Mouse (Mus musculus) left cerebral cortex, postnatal 25 days (tissue): ENCODE results near the gene Akap11. TPM values are rescaled to one million over a fixed set of nuclear protein-coding genes. Genes with fewer than 3 reads are reported as not detected.
"Not testable (repeated sequence)": the region's sequence is repeated elsewhere in the genome, so short reads cannot be mapped to it uniquely, and the experiment has no call there.

Experiments used
- DNase-seq, 2 experiments: peaks; one replicate each; pipeline ENCODE4 v3.0.0; 2022; ENCODE audit warnings: low spot score in 2 of 2, mixed read lengths in 1 of 2
- intact Hi-C: fragments of 180-260 bp; cut with DNase I; formaldehyde crosslinking; loops from one replicate; pipeline ENCODE4 v1.15.1; 2025
- total RNA-seq, 2 experiments: library from RNA; stranded (reverse); gene quantifications; 2 replicates each; pipeline ENCODE4 v1.2.3; 2021

Akap11 gene
- total RNA-seq: 100 to 1,000 TPM; 174 to 182 TPM

- peak; percentile 97 to 98 for DNase-seq
- intact Hi-C loops: no loop called here
Observed at GRCm38 (mm10) chr14:78536281-78537165, at the start of gene Akap11. Akap11 (minus strand) TSS chr14:78536808.

- intact Hi-C loops: no loop called here
Observed at GRCm38 (mm10) chr14:78584222-78584621, 47.6 kb upstream of the Akap11 start.

GRCm38 (mm10) chr14:78583168-78583567 lies 46.6 kb upstream of the Akap11 start:
- intact Hi-C loops: no loop called here
- DNase-seq: no peak

More at GRCm38 (mm10) chr14:78584222-78584621, 47.6 kb upstream of the Akap11 start:
- DNase-seq: peak; percentile 54 to 87

- no peak for DNase-seq
- intact Hi-C loops: no loop called here
Observed at GRCm38 (mm10) chr14:78575899-78576298, 39.3 kb upstream of the Akap11 start.

- DNase-seq: no peak
- intact Hi-C loops: no loop called here
Observed at GRCm38 (mm10) chr14:78568410-78568809, 31.8 kb upstream of the Akap11 start.

- no peak for DNase-seq
- intact Hi-C loops: no loop called here
Observed at GRCm38 (mm10) chr14:78566431-78566830, 29.8 kb upstream of the Akap11 start.

GRCm38 (mm10) chr14:78564292-78564691 lies 27.7 kb upstream of the Akap11 start:
- DNase-seq: no peak
- intact Hi-C loops: no loop called here

GRCm38 (mm10) chr14:78563211-78563610 lies 26.6 kb upstream of the Akap11 start:
- intact Hi-C loops: no loop called here
- no peak for DNase-seq

- no peak for DNase-seq
- intact Hi-C loops: no loop called here
Observed at GRCm38 (mm10) chr14:78562121-78562520, 25.5 kb upstream of the Akap11 start.

GRCm38 (mm10) chr14:78559042-78559441 lies 22.4 kb upstream of the Akap11 start:
- intact Hi-C loops: no loop called here
- DNase-seq: no peak

GRCm38 (mm10) chr14:78554830-78555229 lies 18.2 kb upstream of the Akap11 start:
- DNase-seq, intact Hi-C loops: not testable (repeated sequence)

GRCm38 (mm10) chr14:78553661-78554060 lies 17.1 kb upstream of the Akap11 start:
- intact Hi-C loops: no loop called here

GRCm38 (mm10) chr14:78548807-78549206 lies 12.2 kb upstream of the Akap11 start:
- DNase-seq: no peak
- intact Hi-C loops: no loop called here

More at GRCm38 (mm10) chr14:78553661-78554060, 17.1 kb upstream of the Akap11 start:
- no peak for DNase-seq

GRCm38 (mm10) chr14:78541319-78541718 lies 4.7 kb upstream of the Akap11 start:
- intact Hi-C loops: no loop called here
- no peak for DNase-seq

GRCm38 (mm10) chr14:78539821-78540220 lies 3.2 kb upstream of the Akap11 start:
- DNase-seq: no peak
- intact Hi-C loops: no loop called here

GRCm38 (mm10) chr14:78538572-78539320 lies 2.1 kb upstream of the Akap11 start:
- intact Hi-C loops: no loop called here

GRCm38 (mm10) chr14:78537551-78537950 lies 943 bp upstream of the Akap11 start:
- intact Hi-C loops: no loop called here
- DNase-seq: peak; percentile 32 to 46

More at GRCm38 (mm10) chr14:78538572-78539320, 2.1 kb upstream of the Akap11 start:
- DNase-seq: no peak

- intact Hi-C loops: no loop called here
- DNase-seq: peak in 1 of 2 experiments; percentile 31
Observed at GRCm38 (mm10) chr14:78535366-78535765, 1.2 kb downstream of the Akap11 start.

GRCm38 (mm10) chr14:78534651-78535050 lies 2.0 kb downstream of the Akap11 start:
- intact Hi-C loops: no loop called here
- no peak for DNase-seq

GRCm38 (mm10) chr14:78533701-78534100 lies 2.9 kb downstream of the Akap11 start:
- intact Hi-C loops: no loop called here
- DNase-seq: no peak
